Mouse (Mus musculus): ENCODE results near the gene Tmem203. TPM values are rescaled to one million over a fixed set of nuclear protein-coding genes. Genes with fewer than 3 reads are reported as not detected.
A peak's percentile ranks its signal among the peaks of the same experiment; 100 is the strongest.

The Tmem203 gene
- total RNA-seq, 1 experiment: 20.2 TPM

- H3K4me1 ChIP-seq (ENCODE audit: control insufficient read depth in 2 of 2, insufficient read depth in 2 of 2, low read length in 2 of 2, poor library complexity in 1 of 2): peaks cover 0 to 12% of the 10 kb centered on the region in 2 experiments; a peak in 1 of 4 replicates
- H3K9ac ChIP-seq (ENCODE audit: insufficient read depth, low read depth, low read length, poor library complexity, severe bottlenecking): peak overlapping the region; percentile 86
- H3K4me3 ChIP-seq (ENCODE audit: insufficient read depth in 1 of 2, low read depth in 1 of 2, low read length in 2 of 2, poor library complexity in 1 of 2, severe bottlenecking in 1 of 2): peak overlapping the region; percentile 87 to 90
- H3K27ac ChIP-seq (ENCODE audit: insufficient read depth, low read depth, low read length, poor library complexity, severe bottlenecking): no peak overlapping the region
- peaks cover 2% of the 10 kb centered on the region; the same call in 1 of the 2 replicates for H3K36me3 ChIP-seq (ENCODE audit: control insufficient read depth, insufficient read depth, low read length, poor library complexity, severe bottlenecking)
- TF ChIP-seq HCFC1 (IDR thresholded peaks at IDR 0.05; ENCODE audit: borderline replicate concordance, insufficient read depth, low read length): no peak
- no peak for TF ChIP-seq ZC3H11A (IDR thresholded peaks at IDR 0.05; ENCODE audit: borderline replicate concordance, low read depth, low read length)
- TF ChIP-seq CHD2 (IDR thresholded peaks at IDR 0.05; ENCODE audit: low read depth, low read length): no peak
- no peak for TF ChIP-seq ZNF384 (IDR thresholded peaks at IDR 0.05; ENCODE audit: low read depth, low read length)
- no peak for TF ChIP-seq MAFK (IDR thresholded peaks at IDR 0.05; ENCODE audit: insufficient read depth, low read depth, low read length)
- in situ Hi-C loops (cut with MboI; ENCODE audit: low sequenced_read_pairs in 2 of 2, unreplicated experiment in 2 of 2): no loop called here
- H3K9me3 ChIP-seq (ENCODE audit: control insufficient read depth, insufficient read depth, low read depth, low read length): no peaks in the 10 kb centered on the region
- no peak for DNase-seq (ENCODE audit: low read depth, low spot score)
These were observed 8.5 kb downstream of the Tmem203 start for GRCm38 (mm10) chr2:25263623-25264285.

- Histone ChIP-seq H3K4me1 (ENCODE audit: control insufficient read depth in 2 of 2, insufficient read depth in 2 of 2, low read length in 2 of 2, poor library complexity in 1 of 2) (peaks cover 0 to 12% of the 10 kb centered on the region in 2 experiments; a peak in 1 of 4 replicates), H3K36me3 (ENCODE audit: control insufficient read depth, insufficient read depth, low read length, poor library complexity, severe bottlenecking) (peaks cover 7% of the 10 kb centered on the region; the same call in 1 of the 2 replicates), H3K4me3 (ENCODE audit: insufficient read depth in 1 of 2, low read depth in 1 of 2, low read length in 2 of 2, poor library complexity in 1 of 2, severe bottlenecking in 1 of 2) (peak overlapping the region in 1 of 2 experiments; percentile 90; a peak in 1 of 4 replicates), H3K9ac (ENCODE audit: insufficient read depth, low read depth, low read length, poor library complexity, severe bottlenecking) (peak overlapping the region; percentile 28), H3K9me3 (ENCODE audit: control insufficient read depth, insufficient read depth, low read depth, low read length) (no peaks in the 10 kb centered on the region), H3K27ac (ENCODE audit: insufficient read depth, low read depth, low read length, poor library complexity, severe bottlenecking) (no peak overlapping the region)
- TF ChIP-seq HCFC1 (IDR thresholded peaks at IDR 0.05; ENCODE audit: borderline replicate concordance, insufficient read depth, low read length): no peak
- no peak for TF ChIP-seq ZC3H11A (IDR thresholded peaks at IDR 0.05; ENCODE audit: borderline replicate concordance, low read depth, low read length)
- in situ Hi-C loops (cut with MboI; ENCODE audit: low sequenced_read_pairs in 2 of 2, unreplicated experiment in 2 of 2): no loop called here
- DNase-seq (ENCODE audit: low read depth, low spot score): no peak
These were observed 9.0 kb downstream of the Tmem203 start for GRCm38 (mm10) chr2:25264286-25264660.

GRCm38 (mm10) chr2:25264851-25265250 lies 9.6 kb downstream of the Tmem203 start:
- in situ Hi-C loops (cut with MboI; ENCODE audit: low sequenced_read_pairs in 2 of 2, unreplicated experiment in 2 of 2): no loop called here
- peaks cover 0 to 12% of the 10 kb centered on the region in 2 experiments; a peak in 1 of 4 replicates for H3K4me1 ChIP-seq (ENCODE audit: control insufficient read depth in 2 of 2, insufficient read depth in 2 of 2, low read length in 2 of 2, poor library complexity in 1 of 2)
- TF ChIP-seq HCFC1 (IDR thresholded peaks at IDR 0.05; ENCODE audit: borderline replicate concordance, insufficient read depth, low read length) (no peak), CHD2 (IDR thresholded peaks at IDR 0.05; ENCODE audit: low read depth, low read length) (no peak), ZC3H11A (IDR thresholded peaks at IDR 0.05; ENCODE audit: borderline replicate concordance, low read depth, low read length) (no peak), ZNF384 (IDR thresholded peaks at IDR 0.05; ENCODE audit: low read depth, low read length) (no peak), MAFK (IDR thresholded peaks at IDR 0.05; ENCODE audit: insufficient read depth, low read depth, low read length) (no peak)
- DNase-seq (ENCODE audit: low read depth, low spot score): no peak
- H3K36me3 ChIP-seq (ENCODE audit: control insufficient read depth, insufficient read depth, low read length, poor library complexity, severe bottlenecking): peaks cover 10% of the 10 kb centered on the region; the same call in 1 of the 2 replicates
- no peak overlapping the region; a peak in 1 of 4 replicates for H3K4me3 ChIP-seq (ENCODE audit: insufficient read depth in 1 of 2, low read depth in 1 of 2, low read length in 2 of 2, poor library complexity in 1 of 2, severe bottlenecking in 1 of 2)
- no peak overlapping the region for H3K9ac ChIP-seq (ENCODE audit: insufficient read depth, low read depth, low read length, poor library complexity, severe bottlenecking)
- H3K9me3 ChIP-seq (ENCODE audit: control insufficient read depth, insufficient read depth, low read depth, low read length): no peaks in the 10 kb centered on the region
- no peak overlapping the region for H3K27ac ChIP-seq (ENCODE audit: insufficient read depth, low read depth, low read length, poor library complexity, severe bottlenecking)

- in situ Hi-C loops (cut with MboI; ENCODE audit: low sequenced_read_pairs in 2 of 2, unreplicated experiment in 2 of 2): no loop called here
- peaks cover 0 to 12% of the 10 kb centered on the region in 2 experiments; a peak in 2 of 4 replicates for H3K4me1 ChIP-seq (ENCODE audit: control insufficient read depth in 2 of 2, insufficient read depth in 2 of 2, low read length in 2 of 2, poor library complexity in 1 of 2)
- H3K4me3 ChIP-seq (ENCODE audit: insufficient read depth in 1 of 2, low read depth in 1 of 2, low read length in 2 of 2, poor library complexity in 1 of 2, severe bottlenecking in 1 of 2): peak overlapping the region in 1 of 2 experiments; percentile 4; a peak in 1 of 4 replicates
- peaks cover 15% of the 10 kb centered on the region for H3K36me3 ChIP-seq (ENCODE audit: control insufficient read depth, insufficient read depth, low read length, poor library complexity, severe bottlenecking)
- H3K9ac ChIP-seq (ENCODE audit: insufficient read depth, low read depth, low read length, poor library complexity, severe bottlenecking): 0 out of 2 replicates have a peak overlapping the region, but pooled peaks have one; percentile 14
- DNase-seq (ENCODE audit: low read depth, low spot score): no peak
- no peaks in the 10 kb centered on the region for H3K9me3 ChIP-seq (ENCODE audit: control insufficient read depth, insufficient read depth, low read depth, low read length)
- H3K27ac ChIP-seq (ENCODE audit: insufficient read depth, low read depth, low read length, poor library complexity, severe bottlenecking): no peak overlapping the region
- TF ChIP-seq MAFK (IDR thresholded peaks at IDR 0.05; ENCODE audit: insufficient read depth, low read depth, low read length) (no peak), ZNF384 (IDR thresholded peaks at IDR 0.05; ENCODE audit: low read depth, low read length) (no peak), ZC3H11A (IDR thresholded peaks at IDR 0.05; ENCODE audit: borderline replicate concordance, low read depth, low read length) (no peak), HCFC1 (IDR thresholded peaks at IDR 0.05; ENCODE audit: borderline replicate concordance, insufficient read depth, low read length) (no peak), CHD2 (IDR thresholded peaks at IDR 0.05; ENCODE audit: low read depth, low read length) (no peak)
These were observed 10.8 kb downstream of the Tmem203 start for GRCm38 (mm10) chr2:25265897-25266656.

Measured in ES-E14 (cell line).